Mouse (Mus musculus) testis, adult 2 months (tissue): ENCODE measurements around the gene Rab11fip3.

Experiments
- CTCF ChIP-seq: fragments of 200-500 bp; IDR thresholded peaks from 2 replicates; pipeline ENCODE4 v1.5.1; 2012; ENCODE audit warnings: low read depth, mild to moderate bottlenecking, inconsistent platforms, low read length, moderate library complexity; ENCODE audit not compliant: control insufficient read depth, insufficient read depth, insufficient replicate concordance
- POLR2A ChIP-seq: fragments of 200-500 bp; IDR thresholded peaks from 2 replicates; pipeline ENCODE4 v1.6.1; 2012; ENCODE audit warnings: low read depth, mild to moderate bottlenecking, inconsistent platforms, low read length, moderate library complexity; ENCODE audit not compliant: control insufficient read depth

DNA sequence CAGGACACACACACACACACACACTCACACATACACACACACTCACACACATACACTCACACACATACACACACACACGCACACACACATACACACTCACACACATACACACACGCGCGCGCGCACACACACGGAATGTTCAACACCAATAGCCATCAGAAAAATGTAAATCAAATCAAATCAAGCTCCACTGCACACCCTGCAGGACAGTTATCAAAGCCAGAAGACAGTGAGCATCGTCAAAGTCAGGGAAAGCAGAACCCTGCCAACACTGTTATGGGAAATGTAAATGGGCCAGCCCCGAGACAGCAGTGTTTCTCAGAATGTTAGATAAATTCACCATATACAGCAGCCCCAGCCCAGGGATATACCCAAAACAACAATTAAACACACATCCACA, 98.9 kb downstream of the Rab11fip3 start:
- no peak for TF ChIP-seq CTCF
- no peak for TF ChIP-seq POLR2A
